Mouse (Mus musculus): ENCODE data around the gene Col9a3.

The Col9a3 gene

DNA sequence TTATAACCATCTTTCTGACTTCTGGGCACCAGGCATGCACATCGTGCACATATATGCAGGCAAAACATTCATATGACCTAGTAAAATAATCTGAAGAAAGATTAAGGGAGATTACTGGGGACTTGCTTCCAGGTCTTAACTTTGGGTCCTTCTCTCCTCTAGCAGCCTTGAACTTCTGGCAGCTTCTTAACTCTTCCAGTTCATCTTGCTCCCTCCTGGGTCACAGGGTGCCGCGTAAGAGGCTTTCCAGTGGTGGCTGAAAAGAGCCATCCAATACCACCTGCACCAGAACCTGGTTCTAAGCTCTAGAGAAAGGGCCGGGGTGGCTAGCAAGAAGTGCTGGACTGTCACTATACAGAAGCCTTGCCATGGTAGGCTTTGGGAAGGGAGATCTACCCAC is at the start of gene Col9a3:
Col9a3 (plus strand) TSS at position 301 of the 400 bp plus-strand sequence.
- DNase-seq: no peak

DNA sequence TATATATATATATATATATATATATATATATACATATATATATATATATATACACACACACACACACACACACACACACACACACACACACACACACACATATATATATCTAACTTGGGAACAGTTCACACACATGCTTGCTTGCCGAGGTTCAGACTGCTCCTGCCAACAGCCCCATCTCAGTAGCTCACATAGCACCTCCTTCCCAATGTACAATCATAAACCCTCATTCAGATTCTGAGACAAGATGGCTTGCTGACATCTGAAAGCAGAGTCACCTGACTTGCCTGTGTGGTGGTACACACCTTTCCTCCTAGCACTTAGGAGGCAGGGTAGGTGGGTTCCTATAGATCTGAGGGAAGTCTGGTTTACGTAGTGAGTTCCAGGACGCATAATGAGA is 45.2 kb upstream of the Col9a3 start:
- no peak for DNase-seq

DNA sequence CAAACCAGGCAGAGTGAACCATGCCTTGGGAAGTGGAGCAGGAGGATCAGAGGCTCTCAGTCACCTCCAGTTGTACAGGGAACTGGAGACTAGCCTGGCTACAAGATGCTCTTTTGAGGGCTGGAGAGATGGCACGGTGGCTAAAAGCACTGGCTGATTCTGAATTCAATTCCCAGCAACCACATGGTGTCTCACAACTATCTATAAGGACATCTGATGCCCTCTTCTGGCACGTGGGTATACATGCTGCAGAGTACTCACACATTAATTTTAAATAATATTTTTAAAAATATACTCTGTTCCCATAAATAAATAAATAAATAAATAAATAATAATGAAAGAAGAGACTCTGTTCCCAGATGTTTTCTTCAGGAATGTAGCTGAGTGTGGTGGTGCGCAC is 42.4 kb upstream of the Col9a3 start:
- DNase-seq: no peak

DNA sequence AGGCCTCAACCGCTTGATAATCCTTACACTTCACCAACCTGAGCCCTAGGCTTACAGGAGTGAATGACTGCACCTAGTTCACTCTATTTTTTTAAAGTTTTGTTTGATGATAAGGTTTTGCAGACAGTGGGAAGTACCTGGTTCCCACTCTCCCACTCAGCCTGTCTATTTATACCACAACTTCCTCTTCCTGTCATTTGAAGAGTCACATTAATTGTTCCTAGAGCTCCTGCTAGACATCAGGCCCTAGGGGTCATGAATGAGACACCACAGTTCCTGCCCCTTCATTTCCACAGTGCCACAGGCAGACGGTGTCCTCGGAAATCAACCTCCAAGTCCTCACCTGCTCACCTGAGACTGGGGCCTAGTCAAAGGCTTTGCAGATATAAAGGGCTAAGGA is 41.1 kb upstream of the Col9a3 start:
- no peak for DNase-seq

DNA sequence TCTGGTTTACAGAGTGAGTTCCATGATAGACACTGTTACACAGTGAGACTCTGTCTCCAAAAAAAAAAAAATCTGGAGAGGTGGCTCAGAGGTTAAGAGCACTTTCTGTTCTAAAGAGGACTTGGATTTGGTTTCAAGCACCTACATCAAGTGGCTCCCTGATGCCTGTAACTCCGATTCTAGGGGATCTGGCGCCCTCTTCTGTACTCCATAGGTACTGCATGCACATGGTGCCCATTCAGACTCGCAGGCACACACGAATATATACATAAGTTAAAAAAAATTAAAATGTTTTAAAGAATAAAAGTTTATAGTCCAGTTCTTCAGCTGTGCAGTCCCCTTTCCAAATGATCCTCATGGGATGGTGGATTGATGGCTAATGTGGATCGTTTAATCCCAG is 37.3 kb upstream of the Col9a3 start:
- DNase-seq: no peak

DNA sequence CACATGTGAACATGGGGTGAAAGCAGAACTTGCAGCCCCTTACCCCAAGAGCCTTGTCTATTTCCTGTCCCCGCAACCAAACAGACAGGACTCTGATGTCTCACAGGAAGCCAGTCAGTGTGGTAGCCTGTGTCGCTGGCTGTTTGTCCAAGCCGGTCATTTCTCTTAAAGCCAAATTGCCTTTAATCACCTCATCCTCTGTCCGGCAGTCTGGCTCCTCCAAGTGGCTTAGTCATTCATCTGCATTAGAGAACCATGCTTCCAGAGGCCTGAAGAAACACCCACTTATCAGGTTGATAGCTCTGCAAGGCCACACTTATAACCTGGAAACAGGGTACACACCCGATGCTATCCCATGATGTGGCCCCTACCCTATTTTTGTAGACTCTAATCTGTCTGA is 35.4 kb upstream of the Col9a3 start:
- no peak for DNase-seq

DNA sequence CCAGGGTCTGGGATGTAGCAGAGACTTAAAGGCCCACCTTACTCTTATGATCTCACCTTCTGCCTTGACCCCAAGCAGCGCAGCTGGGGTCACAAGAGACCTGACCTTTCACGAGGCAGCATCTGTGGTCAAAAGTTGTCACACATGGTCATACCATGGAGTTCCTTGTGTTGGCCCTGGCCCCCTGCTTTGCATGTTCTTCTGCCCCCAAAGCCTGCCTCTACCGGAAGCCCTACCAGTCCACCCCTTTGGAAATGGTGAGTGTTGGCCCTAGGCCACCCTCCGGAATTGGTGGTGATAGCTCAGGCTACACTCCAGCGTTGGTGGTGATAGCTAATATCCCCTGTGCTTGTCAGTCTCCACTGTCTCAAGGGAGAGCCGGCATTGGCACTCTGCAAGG is 34.3 kb upstream of the Col9a3 start:
- no peak for DNase-seq

DNA sequence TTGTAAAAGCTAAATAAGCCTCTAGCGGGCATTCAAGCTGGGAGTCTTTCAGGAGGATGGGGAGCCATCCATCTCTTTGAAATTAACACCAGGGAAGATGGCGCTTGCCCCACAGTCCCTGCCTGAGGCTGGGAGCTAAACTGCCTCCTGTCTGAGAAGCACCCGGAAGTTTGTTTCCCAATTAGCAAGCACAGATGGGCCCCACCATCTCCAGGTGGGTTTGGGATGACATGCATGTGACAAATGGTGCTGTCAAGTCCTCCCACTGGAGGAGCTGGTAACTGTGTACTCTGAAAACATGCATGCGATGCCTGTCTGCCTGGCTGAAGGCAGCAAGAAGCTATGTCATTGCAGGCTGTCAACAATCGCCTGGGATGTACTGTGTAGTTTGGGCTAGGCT is 33.7 kb upstream of the Col9a3 start:
- DNase-seq: no peak

DNA sequence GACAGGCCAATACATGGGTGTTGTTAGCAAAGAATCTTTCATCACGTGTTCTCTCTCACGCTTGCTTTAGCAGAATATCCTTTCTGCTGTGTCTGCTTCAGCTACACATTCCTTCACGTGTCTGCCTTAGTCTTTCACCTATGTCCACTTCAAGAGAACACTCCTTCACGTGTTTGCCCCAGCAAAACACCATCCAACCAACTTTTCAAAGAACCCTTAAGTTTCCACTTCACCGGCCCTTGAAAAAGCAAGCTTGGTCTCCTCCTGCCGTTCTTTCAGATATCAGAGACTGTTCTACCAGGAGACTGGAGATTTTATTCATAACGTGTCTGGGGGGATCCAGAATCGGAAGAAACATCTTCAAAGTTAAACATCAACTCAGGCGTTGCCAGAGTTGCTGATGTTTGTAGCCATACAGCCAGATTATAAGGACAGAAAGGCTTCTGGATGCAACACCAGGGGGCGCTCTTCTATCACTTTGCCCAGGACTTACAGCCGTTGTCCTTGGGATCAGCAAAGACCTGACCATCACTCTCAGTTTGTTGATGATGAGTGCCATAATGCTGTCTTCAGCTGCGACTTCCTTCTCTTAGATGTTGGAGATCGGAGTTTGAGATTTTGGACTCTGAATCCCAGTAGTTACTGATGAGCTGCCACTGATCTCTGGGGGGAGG is 31.2 kb upstream of the Col9a3 start:
- peak; percentile 79 for DNase-seq

DNA sequence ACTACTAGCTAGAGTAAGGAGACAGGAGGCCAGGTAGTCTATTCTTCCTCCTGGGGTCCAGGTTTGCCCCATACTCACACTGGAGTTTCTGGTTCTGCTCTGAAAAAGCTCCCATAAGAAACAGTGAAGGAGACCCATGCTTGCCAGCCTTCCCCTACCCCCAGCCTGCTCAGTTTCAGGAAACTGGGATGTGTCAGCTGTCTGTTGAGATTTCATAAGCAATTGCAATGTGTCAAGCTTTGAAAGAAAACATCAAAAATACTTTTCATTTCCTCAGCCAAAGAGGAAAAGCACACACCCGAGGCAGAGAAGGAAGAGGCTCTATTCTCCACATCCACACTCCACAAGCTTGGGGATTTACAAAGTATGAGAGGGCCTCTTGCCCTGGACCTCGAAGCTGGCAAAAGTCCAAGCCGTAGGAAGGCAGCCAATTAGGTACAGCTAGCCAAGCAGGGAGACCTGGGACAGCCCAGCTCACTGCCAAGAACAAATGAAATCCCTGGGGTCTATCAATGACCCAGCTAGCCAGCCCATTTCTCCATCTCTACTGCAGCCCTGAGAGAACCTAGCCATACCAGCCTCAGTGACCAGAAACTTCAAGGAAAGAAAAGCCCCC is 28.5 kb upstream of the Col9a3 start:
- peak; percentile 74 for DNase-seq

DNA sequence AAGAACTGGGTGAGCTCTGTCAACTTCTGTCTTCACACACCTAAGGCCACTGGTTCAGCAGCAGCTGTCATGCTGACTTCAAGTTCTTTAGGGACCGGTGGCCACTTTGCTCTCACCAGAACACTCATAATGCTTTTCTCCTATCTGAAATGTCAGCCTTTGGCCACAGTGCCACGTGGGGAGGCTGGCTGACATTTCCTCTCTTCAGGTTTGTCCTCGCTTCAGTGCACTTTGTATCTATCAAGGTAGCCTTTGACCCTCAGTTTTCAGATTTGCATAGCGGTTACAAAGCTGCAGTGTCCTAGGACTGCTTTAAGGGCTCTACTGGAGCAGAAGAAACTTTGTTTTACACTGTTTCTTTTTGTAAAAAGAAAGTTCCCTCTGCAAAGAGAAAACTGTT is 21.1 kb upstream of the Col9a3 start:
- DNase-seq: no peak

DNA sequence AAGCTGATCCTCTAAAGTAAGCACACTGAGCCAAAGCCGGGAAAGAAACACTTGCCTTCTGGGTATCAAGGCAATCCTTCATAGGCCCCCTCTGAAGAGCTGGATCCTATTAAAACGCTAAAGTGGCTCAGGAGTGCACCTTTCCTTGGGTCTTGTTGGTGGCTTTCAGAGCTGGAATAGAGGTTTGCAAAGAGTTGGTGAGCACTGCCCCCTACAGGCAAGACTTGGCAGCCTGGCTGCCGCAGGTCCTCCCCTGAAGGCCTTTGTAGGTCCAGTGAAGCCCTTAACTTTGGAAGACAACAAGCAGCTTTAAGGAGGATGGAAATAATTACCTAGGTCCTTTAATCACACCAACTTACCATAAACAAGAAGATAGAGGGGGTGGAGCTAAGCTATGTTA is 18.9 kb upstream of the Col9a3 start:
- DNase-seq: peak; percentile 85

DNA sequence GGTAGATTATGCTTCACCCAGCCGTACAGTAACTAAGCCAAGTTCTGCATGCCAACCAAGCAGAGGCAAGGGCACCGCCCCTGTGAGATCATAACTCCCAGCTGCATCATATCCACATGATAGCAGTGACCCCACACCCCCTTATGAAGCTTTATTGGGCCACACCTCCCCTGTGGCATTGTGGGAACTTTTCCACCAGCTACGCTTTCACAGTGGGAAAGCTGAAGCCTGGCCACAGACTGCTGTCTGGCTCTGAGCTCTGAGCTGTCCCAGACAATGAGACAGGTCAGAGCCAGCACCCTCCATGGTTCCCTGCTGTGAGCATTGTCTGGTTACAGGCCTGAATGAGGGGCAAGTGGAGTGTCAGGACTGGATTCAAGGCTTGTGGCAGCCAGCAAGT is 16.6 kb upstream of the Col9a3 start, which contains the start of gene Mrgbp:
Mrgbp (plus strand) TSS at position 303 of the 400 bp plus-strand sequence.
- peak; percentile 29 for DNase-seq

DNA sequence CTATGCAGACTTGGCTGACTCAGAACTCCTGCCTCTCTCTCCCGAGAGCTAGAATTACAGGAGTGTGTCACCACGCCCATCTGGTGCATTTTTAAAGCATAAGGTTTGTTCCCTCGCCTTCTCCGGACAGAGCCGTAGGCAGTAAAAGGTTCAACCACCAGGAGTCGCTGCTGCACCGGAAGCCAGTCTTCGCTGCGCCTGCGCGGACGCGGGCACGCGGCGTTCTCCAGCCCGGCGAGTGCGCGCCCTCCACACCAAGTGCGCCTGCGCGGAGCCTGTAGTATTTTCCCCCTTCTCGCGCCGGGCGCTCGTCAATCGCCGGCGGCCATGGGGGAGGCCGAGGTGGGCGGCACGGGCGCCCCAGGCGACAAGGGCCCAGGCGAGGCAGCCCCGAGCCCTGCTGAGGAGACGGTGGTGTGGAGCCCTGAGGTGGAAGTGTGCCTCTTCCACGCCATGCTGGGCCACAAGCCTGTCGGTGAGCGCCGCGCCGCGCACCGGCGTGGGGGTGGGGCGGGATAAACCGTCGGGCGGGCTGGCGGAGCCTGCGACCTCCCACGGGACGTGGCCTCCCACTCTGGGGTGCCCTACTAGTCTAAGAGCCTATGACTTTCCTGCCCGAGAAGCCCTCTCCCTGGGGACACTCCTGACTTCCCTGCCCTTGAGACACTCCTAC is 15.0 kb upstream of the Col9a3 start:
- DNase-seq: peak; percentile 98

DNA sequence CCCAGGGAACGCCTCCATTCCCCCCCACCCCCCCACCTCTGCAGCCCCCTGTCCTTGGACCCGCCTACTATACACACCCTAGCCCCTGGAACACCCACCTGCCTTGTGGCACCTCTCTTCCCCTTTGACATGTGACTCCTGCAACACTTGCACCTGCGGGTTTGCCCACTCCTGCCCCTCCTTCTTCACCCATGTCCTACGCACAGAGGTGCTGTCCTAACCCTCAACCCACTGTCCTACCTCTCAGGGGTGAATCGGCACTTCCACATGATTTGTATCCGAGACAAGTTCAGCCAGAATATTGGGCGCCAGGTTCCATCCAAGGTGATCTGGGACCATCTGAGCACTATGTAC is 14.5 kb upstream of the Col9a3 start:
- DNase-seq: no peak

DNA sequence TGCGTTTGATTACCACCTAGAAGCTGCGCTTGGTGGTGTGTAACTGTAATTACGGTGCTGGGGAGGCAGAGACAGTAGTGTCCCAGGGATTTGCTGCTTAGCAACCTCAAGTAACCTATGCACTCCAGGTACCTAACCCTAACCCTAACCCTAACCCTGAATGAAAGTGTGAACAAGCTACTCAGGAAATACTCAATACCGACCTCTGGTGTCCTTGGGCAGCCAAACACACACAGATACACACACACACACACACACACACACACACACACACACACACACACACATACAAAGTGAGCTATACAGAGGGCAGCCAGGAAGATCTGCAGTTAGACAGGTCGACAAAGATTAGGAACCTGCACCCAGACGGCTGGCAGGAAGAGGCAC is 8.9 kb upstream of the Col9a3 start:
- no peak for DNase-seq

DNA sequence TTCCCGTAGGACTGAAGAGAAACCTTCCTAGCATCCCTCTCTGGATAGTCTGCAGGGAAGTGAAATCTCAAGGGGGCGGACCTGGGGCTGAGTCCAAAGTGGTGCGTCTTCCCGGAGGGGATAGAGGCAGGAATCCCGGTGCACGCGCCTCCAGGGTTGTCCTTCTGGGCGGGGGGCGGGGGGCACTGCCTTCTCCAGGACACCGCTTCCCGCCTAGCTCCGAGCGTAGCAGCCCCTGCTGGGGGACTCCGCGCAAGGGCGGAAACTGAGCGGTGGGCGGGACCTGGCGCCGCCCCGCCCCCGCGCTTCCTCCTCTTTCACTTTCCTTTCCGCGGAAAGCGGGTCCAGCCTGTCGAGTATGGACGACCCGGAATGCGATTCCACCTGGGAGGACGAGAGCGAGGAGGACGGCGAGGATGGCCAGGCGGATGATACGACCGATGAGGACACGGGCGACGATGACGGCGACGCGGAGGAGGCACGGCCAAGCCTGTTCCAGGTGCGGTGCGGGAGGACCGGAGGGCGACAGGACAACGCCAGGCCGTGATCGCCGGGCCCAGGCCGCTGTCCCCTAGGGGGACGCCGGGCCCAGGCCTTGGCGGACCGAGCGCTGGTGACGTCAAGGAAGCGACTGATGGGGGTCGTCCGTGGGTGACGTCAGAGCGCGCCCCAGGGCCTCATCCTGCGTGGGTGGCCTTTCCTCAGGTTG is 8.3 kb upstream of the Col9a3 start, which contains the start of gene Ogfr:
Ogfr (plus strand) TSS at position 123 of the 709 bp plus-strand sequence.
- DNase-seq: peak; percentile 91

DNA sequence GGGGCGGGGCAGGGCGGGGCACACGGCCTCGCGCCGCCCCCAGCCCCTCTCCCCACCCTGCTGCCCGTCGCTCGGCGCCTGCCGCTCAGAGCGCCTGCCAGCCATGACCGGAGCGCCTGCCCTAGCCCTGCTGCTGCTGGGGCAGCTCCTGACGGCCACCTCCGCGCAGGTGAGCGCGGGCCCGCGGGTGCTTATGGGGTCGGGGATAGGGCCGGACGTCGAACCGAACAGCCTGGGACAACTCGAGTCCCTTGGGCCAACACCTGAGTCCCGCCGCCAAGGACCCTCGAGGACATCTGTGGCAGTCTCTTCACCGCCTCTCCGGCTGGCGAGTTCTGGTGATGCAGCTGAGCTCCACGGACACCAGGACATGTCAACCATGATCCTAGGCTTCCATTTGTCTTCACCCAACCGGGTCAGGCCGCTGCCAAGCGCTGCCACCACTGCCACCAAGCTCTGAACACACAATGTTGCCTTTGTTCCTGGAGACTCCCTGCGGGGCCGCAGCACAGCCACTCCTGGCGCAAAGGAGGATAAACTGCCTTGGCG is 641 bp downstream of the Col9a3 start:
- DNase-seq: no peak

DNA sequence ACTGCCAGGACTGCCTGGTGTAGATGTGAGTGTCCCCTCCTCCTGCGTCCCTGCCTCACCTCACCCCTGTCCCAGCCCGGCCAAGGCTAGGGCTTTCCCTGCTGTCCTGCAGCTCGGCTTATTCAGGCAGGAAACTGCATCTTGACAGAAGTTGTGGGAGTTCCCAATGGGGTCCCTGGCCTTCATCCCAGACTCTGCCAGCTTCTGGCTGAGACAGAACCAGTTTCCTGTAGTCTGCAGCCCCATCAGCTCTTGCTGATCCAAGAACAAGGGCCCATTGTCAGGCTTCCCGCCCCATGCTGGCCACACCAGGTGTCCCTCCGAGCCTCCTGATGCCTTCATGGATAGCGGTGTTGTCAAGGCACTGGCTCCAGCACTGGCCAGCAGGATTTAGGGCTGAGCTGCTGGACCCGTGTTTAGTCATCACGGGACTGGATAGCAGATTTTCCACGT is 3.0 kb downstream of the Col9a3 start:
- peak; percentile 36 for DNase-seq

DNA sequence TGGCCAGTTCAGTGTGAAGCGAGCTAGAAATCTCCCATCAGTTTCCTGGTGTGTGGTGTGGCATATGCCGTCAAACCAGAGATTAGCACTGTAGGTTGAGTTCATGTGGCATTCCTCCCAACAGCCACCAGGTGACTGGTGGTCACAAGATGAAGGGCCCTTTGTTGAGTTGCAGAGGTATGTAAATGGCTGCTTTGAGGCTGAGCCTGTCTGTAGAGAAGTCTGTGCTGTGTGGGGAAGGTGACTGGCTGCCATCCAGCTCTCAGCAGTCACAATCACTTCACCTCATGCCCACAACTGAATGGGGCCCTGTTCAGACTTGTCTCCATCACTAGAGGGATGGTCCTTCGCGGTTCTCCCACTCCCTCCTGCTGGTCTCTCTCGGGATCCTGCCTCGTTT is 7.2 kb downstream of the Col9a3 start:
- no peak for DNase-seq

DNA sequence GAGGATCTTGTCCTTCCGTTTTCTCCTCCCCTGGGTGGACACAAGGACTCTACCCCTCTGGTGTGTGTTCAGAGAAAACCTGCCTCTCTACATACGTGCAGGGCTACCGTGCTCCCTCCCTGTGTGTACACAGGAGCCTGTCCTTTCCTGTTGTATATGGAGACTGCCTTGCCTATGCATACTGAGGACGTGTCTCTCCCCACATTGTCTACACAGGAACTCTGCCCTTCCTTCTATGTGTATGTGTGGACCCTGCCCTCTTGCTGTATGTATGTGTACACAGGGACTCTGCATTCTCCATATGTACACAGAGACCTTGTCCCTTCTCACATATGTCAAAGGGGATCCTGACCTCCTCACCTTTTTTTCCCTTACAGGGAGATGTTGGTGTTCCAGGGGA is 12.7 kb downstream of the Col9a3 start:
- DNase-seq: no peak

DNA sequence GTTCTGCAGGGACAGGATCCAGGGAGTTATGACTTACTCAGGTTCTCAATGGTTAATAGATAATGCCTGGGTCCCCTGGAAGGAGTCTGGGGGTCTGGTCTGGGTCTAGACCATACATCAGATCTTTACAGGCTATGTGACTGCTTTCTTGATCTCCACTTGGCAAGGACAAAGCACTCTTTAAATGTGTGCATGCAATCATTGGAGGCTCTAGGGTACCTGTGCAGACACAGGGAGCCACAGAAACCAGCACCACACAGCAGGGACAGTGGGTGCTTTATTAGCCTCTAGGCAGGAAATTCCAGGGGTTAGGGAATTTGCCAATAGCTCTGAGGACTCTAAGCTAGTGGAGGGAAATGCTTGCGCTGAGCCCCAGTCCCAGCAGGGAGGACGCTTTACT is 14.3 kb downstream of the Col9a3 start:
- no peak for DNase-seq
